Mouse (Mus musculus): ENCODE measurements around the gene Lad1. TPM values are rescaled to one million over a fixed set of nuclear protein-coding genes. Genes with fewer than 3 reads are reported as not detected.

Lad1 gene
- polyA plus RNA-seq, 1 experiment from 2014 or later = 105 TPM

DNA sequence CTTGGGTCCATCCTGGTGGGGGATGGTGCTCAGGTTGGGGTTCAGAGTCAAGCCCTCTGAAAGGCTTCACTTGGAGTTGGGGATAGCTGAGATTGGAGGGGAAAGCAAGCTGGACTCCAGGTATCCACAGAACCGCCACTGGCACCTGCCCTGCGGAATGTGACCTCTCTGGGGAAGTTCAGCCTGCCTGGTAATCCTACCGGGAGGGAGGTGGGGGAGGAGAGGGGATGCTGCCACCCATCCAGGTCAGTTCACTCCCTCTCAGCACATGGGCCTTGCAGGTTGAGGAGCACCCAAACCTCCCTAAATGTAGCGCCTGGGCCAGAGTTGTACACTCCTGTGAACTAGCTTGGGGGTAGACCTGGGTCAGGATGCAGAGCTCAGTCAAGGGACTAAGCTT, 37.7 kb downstream of the Lad1 start:
- Histone ChIP-seq H3K27me3 (replicated peaks; ENCODE audit: control insufficient read depth, insufficient read depth, low read length) (no peaks in the 10 kb centered on the region), H3K4me3 (ENCODE audit: low read depth, low read length) (no peak overlapping the region), H3K9ac (ENCODE audit: low read length) (no peak overlapping the region), H3K27ac (ENCODE audit: low read depth) (no peak overlapping the region), H3K9me3 (ENCODE audit: control insufficient read depth, low read length) (no peaks in the 10 kb centered on the region), H3K4me1 (replicated peaks; ENCODE audit: control insufficient read depth, insufficient read depth, low read length) (peaks cover 13% of the 10 kb centered on the region), H3K4me2 (ENCODE audit: low read length) (no peak overlapping the region), H3K36me3 (ENCODE audit: control insufficient read depth, insufficient read depth, low read length) (no peaks in the 10 kb centered on the region)
- ATAC-seq (replicated peaks; ENCODE audit: low FRiP score, low TSS enrichment, low read depth) = no peak
- no peak for DNase-seq (ENCODE audit: low spot score)
- 58% methylated on average over 4 of the region's 4 CpGs for WGBS

DNA sequence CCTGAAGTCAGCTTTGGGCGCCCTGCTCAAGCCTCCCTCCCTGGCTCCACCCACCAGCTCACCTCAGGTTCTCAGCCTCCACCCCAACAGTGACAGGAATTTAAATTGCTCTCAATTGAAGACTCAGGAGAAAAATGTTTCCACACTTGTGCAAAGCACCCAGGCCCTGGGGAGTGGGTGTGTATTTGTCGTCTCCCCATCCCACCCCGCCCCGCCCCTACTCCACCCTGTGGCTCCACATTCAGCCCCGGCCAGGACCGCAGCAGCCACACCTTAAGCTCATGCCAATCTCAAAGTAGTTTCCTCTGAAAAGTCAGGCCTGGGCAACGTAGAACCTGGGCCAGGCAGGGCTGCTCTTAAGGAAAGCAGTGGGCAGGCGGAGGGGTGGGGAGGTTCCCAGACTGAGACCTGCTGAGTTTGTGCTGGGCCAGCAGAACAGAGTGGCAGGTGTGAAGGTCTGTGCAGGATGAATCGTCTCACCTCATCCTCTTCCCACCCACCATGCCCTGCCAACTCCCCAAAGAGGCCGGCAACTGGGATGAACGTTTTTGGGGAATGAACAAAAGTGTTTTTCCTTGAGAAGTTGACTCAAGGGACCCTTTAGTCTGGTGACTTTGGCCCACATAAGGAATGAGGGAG, 38.9 kb downstream of the Lad1 start:
- Histone ChIP-seq H3K9ac (ENCODE audit: low read length) (no peak overlapping the region), H3K27me3 (replicated peaks; ENCODE audit: control insufficient read depth, insufficient read depth, low read length) (no peaks in the 10 kb centered on the region), H3K4me2 (ENCODE audit: low read length) (no peak overlapping the region), H3K27ac (ENCODE audit: low read depth) (no peak overlapping the region), H3K4me3 (ENCODE audit: low read depth, low read length) (no peak overlapping the region), H3K4me1 (replicated peaks; ENCODE audit: control insufficient read depth, insufficient read depth, low read length) (peaks cover 5% of the 10 kb centered on the region), H3K36me3 (ENCODE audit: control insufficient read depth, insufficient read depth, low read length) (no peaks in the 10 kb centered on the region), H3K9me3 (ENCODE audit: control insufficient read depth, low read length) (no peaks in the 10 kb centered on the region)
- WGBS = 54% methylated on average over 11 of the region's 11 CpGs
- DNase-seq (ENCODE audit: low spot score) = no peak
- no peak for ATAC-seq (replicated peaks; ENCODE audit: low FRiP score, low TSS enrichment, low read depth)

GRCm38 (mm10) chr1:135858533-135858932, 40.1 kb downstream of the Lad1 start:
- no peak overlapping the region for H3K9ac ChIP-seq (ENCODE audit: low read length)
- no peaks in the 10 kb centered on the region for H3K27me3 ChIP-seq (replicated peaks; ENCODE audit: control insufficient read depth, insufficient read depth, low read length)
- H3K27ac ChIP-seq (ENCODE audit: low read depth) = no peak overlapping the region
- WGBS = 83% methylated on average over 7 of the region's 7 CpGs
- no peaks in the 10 kb centered on the region for H3K36me3 ChIP-seq (ENCODE audit: control insufficient read depth, insufficient read depth, low read length)
- DNase-seq (ENCODE audit: low spot score) (no peak), ATAC-seq (replicated peaks; ENCODE audit: low FRiP score, low TSS enrichment, low read depth) (no peak)
- no peaks in the 10 kb centered on the region for H3K4me1 ChIP-seq (replicated peaks; ENCODE audit: control insufficient read depth, insufficient read depth, low read length)
- H3K4me2 ChIP-seq (ENCODE audit: low read length) = no peak overlapping the region
- no peaks in the 10 kb centered on the region for H3K9me3 ChIP-seq (ENCODE audit: control insufficient read depth, low read length)
- no peak overlapping the region for H3K4me3 ChIP-seq (ENCODE audit: low read depth, low read length)

DNA sequence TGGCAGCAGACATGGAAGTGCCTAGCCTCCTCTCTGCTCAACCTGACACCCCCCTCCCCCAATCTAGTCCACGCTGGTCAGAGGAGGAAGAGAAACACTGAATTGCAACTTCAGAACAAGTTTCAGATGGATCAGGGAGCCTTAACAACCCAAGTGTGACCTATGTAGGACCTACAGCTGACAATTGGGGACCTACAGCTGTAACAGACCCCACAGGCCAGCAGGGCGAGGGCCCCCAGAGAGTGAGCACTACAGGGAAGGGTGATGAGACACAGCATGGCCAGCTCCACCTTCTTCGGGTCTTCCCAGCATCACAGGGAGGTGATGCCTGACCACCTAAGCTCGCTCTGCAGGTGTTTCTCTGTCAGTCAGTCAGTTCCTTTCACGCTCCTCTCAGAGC, 42.7 kb downstream of the Lad1 start:
- H3K36me3 ChIP-seq (ENCODE audit: control insufficient read depth, insufficient read depth, low read length) = no peaks in the 10 kb centered on the region
- H3K4me1 ChIP-seq (replicated peaks; ENCODE audit: control insufficient read depth, insufficient read depth, low read length) = no peaks in the 10 kb centered on the region
- H3K4me3 ChIP-seq (ENCODE audit: low read depth, low read length) = no peak overlapping the region
- WGBS = 83% methylated on average over 5 of the region's 5 CpGs
- ATAC-seq (replicated peaks; ENCODE audit: low FRiP score, low TSS enrichment, low read depth) = no peak
- H3K4me2 ChIP-seq (ENCODE audit: low read length) = no peak overlapping the region
- H3K9ac ChIP-seq (ENCODE audit: low read length) = no peak overlapping the region
- no peaks in the 10 kb centered on the region for H3K9me3 ChIP-seq (ENCODE audit: control insufficient read depth, low read length)
- no peak overlapping the region for H3K27ac ChIP-seq (ENCODE audit: low read depth)
- no peak for DNase-seq (ENCODE audit: low spot score)
- H3K27me3 ChIP-seq (replicated peaks; ENCODE audit: control insufficient read depth, insufficient read depth, low read length) = no peaks in the 10 kb centered on the region

- H3K9me3 ChIP-seq (ENCODE audit: control insufficient read depth, low read length) = no peaks in the 10 kb centered on the region
- H3K4me3 ChIP-seq (ENCODE audit: low read depth, low read length) = no peak overlapping the region
- H3K36me3 ChIP-seq (ENCODE audit: control insufficient read depth, insufficient read depth, low read length) = no peaks in the 10 kb centered on the region
- H3K27me3 ChIP-seq (replicated peaks; ENCODE audit: control insufficient read depth, insufficient read depth, low read length) = no peaks in the 10 kb centered on the region
- 60% methylated on average over 9 of the region's 9 CpGs for WGBS
- ATAC-seq (replicated peaks; ENCODE audit: low FRiP score, low TSS enrichment, low read depth) = no peak
- no peaks in the 10 kb centered on the region for H3K4me1 ChIP-seq (replicated peaks; ENCODE audit: control insufficient read depth, insufficient read depth, low read length)
- H3K4me2 ChIP-seq (ENCODE audit: low read length) = no peak overlapping the region
- H3K27ac ChIP-seq (ENCODE audit: low read depth) = no peak overlapping the region
- H3K9ac ChIP-seq (ENCODE audit: low read length) = no peak overlapping the region
- no peak for DNase-seq (ENCODE audit: low spot score)
Measured at GRCm38 (mm10) chr1:135861980-135862552, 43.7 kb downstream of the Lad1 start.

DNA sequence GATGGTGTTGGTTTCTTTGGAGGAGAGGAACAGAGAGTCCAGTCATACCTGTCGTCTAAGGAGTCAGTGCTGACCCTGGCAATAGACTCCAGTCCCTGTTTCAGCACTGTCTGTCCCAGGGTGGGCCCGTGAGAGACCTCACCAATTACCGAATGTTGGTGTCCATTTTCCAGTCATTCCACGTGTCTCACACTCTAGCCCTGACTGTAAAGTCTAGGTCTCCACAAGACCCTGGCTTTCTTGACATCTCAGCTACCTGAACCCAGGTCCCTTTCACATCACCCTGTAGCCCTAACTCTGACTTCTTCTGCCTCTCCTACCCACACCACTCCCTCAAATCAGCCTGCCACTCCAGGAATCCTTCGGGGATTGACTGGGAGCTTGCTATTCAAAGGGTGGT, 44.2 kb downstream of the Lad1 start:
- Histone ChIP-seq H3K36me3 (ENCODE audit: control insufficient read depth, insufficient read depth, low read length) (no peaks in the 10 kb centered on the region), H3K4me1 (replicated peaks; ENCODE audit: control insufficient read depth, insufficient read depth, low read length) (no peaks in the 10 kb centered on the region), H3K9me3 (ENCODE audit: control insufficient read depth, low read length) (no peaks in the 10 kb centered on the region), H3K27me3 (replicated peaks; ENCODE audit: control insufficient read depth, insufficient read depth, low read length) (no peaks in the 10 kb centered on the region), H3K9ac (ENCODE audit: low read length) (no peak overlapping the region), H3K27ac (ENCODE audit: low read depth) (no peak overlapping the region), H3K4me2 (ENCODE audit: low read length) (no peak overlapping the region), H3K4me3 (ENCODE audit: low read depth, low read length) (no peak overlapping the region)
- ATAC-seq (replicated peaks; ENCODE audit: low FRiP score, low TSS enrichment, low read depth) (no peak), DNase-seq (ENCODE audit: low spot score) (no peak)
- WGBS = 75% methylated on average over 5 of the region's 5 CpGs

DNA sequence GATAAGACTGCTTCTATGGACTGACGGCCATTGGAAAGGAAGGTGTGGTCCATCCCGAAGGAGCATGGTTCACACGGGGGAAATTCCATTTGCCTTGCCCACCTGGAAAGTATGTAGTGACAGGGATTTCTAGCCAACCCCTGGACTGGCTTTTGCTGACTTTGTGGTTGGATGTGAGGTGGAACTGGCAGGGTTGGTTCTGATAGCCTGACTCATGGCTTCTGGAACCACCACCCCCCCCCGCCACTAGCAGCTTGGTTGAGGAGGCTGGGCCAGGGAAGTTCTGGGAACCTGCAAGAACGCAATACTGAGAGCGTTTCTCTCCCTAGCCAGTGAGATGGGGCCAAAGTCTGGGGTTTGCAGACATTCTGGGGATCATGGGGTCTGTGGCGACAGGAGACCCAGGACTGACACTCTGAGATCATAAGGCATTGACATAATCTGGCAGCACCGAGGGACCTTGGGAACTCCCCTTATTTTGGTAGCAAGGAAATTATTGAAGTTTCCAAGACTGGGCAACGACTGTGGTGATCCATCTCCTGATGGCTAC, 45.5 kb downstream of the Lad1 start:
- no peak overlapping the region for H3K9ac ChIP-seq (ENCODE audit: low read length)
- no peak overlapping the region for H3K4me3 ChIP-seq (ENCODE audit: low read depth, low read length)
- ATAC-seq (replicated peaks; ENCODE audit: low FRiP score, low TSS enrichment, low read depth) (no peak), DNase-seq (ENCODE audit: low spot score) (no peak)
- H3K27me3 ChIP-seq (replicated peaks; ENCODE audit: control insufficient read depth, insufficient read depth, low read length) = no peaks in the 10 kb centered on the region
- H3K27ac ChIP-seq (ENCODE audit: low read depth) = no peak overlapping the region
- no peak overlapping the region for H3K4me2 ChIP-seq (ENCODE audit: low read length)
- H3K36me3 ChIP-seq (ENCODE audit: control insufficient read depth, insufficient read depth, low read length) = no peaks in the 10 kb centered on the region
- WGBS = 77% methylated on average over 9 of the region's 9 CpGs
- no peaks in the 10 kb centered on the region for H3K4me1 ChIP-seq (replicated peaks; ENCODE audit: control insufficient read depth, insufficient read depth, low read length)
- no peaks in the 10 kb centered on the region for H3K9me3 ChIP-seq (ENCODE audit: control insufficient read depth, low read length)

DNA sequence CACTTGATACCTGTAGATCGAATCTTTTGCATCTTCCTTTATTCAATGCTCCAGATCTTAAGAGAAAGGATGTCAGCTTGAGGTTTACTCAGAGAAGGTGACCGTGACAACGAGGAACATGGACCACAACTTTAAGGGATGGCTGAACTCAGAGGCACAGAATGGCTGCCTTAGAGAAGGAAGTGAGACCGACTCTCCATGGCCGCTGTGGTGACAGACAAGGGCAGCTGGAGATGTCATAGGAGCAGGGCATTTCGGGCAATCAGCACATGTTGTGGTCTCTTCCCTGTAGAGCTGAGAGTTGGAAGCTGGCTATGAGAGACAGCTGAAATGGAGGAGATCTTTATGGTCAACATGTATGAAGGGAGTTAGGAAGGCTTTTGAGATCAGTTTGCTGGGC, 46.4 kb downstream of the Lad1 start:
- DNase-seq (ENCODE audit: low spot score) = no peak
- ATAC-seq (replicated peaks; ENCODE audit: low FRiP score, low TSS enrichment, low read depth) = no peak
- H3K9me3 ChIP-seq (ENCODE audit: control insufficient read depth, low read length) = no peaks in the 10 kb centered on the region
- no peaks in the 10 kb centered on the region for H3K27me3 ChIP-seq (replicated peaks; ENCODE audit: control insufficient read depth, insufficient read depth, low read length)
- H3K9ac ChIP-seq (ENCODE audit: low read length) = no peak overlapping the region
- no peak overlapping the region for H3K4me2 ChIP-seq (ENCODE audit: low read length)
- WGBS = 82% methylated on average over 6 of the region's 6 CpGs
- H3K4me3 ChIP-seq (ENCODE audit: low read depth, low read length) = no peak overlapping the region
- H3K27ac ChIP-seq (ENCODE audit: low read depth) = no peak overlapping the region
- H3K36me3 ChIP-seq (ENCODE audit: control insufficient read depth, insufficient read depth, low read length) = no peaks in the 10 kb centered on the region
- H3K4me1 ChIP-seq (replicated peaks; ENCODE audit: control insufficient read depth, insufficient read depth, low read length) = no peaks in the 10 kb centered on the region
